Mouse (Mus musculus) cerebellum, adult 2 months (tissue): Measurements from ENCODE around the gene Tvp23a.

Source experiments
- CTCF ChIP-seq: fragments of 200-500 bp; IDR thresholded peaks from 2 replicates; pipeline ENCODE4 v1.5.1; 2011; ENCODE audit warnings: low read depth, mild to moderate bottlenecking, control low read depth, low read length, moderate library complexity, borderline replicate concordance; ENCODE audit not compliant: insufficient read depth
- POLR2A ChIP-seq: fragments of 200-500 bp; IDR thresholded peaks from 2 replicates; pipeline ENCODE4 v1.6.1; 2011; ENCODE audit warnings: low read length, control low read depth, borderline replicate concordance; ENCODE audit not compliant: insufficient read depth

GRCm38 (mm10) chr16:10441761-10442160, 5.4 kb downstream of the Tvp23a start:
- TF ChIP-seq POLR2A (no peak), CTCF (no peak)
